Mouse (Mus musculus): Measurements from ENCODE around the gene Nbeal1.
"Not testable (repeated sequence)": the region's sequence is repeated elsewhere in the genome, so short reads cannot be mapped to it uniquely, and the experiment has no call there.

Gene Nbeal1

GRCm38 (mm10) chr1:60179932-60180783 lies at the start of gene Nbeal1:
TSS of gene Nbeal1 (plus strand) at chr1:60180599.
- peak; percentile 99 for DNase-seq

- DNase-seq, result no peak
These were observed 43.1 kb upstream of the Nbeal1 start for GRCm38 (mm10) chr1:60137346-60137745.

DNA sequence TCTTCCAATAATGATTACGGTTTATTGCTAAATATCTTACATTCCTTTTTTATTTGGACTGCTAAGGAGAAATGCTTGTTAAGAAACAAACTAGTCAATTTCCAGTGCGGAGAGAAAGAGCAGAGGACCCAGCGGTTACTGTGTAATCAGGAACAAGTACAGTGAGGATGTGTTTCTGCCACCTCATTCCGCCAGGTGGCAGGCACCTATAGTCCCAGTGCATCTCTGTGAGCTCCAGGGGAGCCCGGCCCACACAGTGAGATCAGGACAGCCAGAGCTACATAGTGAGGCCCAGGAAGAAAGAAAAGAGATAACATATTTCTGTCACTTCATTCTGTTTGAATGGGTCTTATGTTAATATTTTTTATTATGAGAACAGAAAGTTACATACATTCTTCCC lies 27.7 kb upstream of the Nbeal1 start:
- no peak for DNase-seq

DNA sequence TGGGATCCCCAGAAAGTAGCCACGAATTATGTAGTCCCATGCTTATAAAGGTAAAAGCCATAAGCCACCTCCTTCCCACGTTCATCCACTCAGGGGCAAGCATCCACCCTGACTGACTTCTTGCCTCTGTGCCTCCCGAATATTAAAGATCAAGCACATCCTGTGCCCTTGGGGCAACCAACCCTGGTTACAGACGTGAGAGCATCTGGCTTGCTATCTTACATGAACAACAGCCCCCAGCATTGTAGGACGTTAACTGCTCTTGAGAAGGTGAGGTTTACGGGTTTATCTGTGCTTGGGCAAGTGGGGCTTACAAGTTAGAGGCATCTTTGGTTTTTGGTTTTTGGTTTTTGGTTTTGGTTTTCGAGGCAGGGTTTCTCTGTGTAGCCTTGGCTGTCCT lies 23.7 kb upstream of the Nbeal1 start:
- no peak for DNase-seq

GRCm38 (mm10) chr1:60158411-60158810 lies 22.0 kb upstream of the Nbeal1 start:
- peak; percentile 13 to 55 for DNase-seq

DNA sequence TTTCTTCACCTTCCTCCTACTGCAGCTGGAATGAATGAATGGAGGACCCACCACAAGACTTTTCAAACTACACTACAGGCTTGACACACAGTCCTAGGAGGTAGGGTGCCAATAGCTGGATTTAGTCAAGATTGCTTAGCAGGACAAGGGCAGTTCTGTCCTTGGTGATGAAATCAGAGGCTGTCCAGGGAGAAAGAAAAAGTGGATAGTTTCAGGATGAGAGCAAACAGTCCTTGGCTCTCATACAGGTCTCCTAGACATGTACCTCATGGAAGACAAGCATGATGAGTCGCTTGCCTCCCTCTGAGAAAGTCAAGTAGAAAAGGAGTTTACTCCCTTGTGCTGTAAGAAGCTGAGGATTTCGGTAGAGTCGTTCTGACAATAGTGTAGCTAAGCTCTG lies 16.7 kb upstream of the Nbeal1 start:
- no peak for DNase-seq

- no peak for DNase-seq
These were observed 10.8 kb upstream of the Nbeal1 start for GRCm38 (mm10) chr1:60169626-60170025.

GRCm38 (mm10) chr1:60170251-60170650 lies 10.1 kb upstream of the Nbeal1 start:
- no peak for DNase-seq

DNA sequence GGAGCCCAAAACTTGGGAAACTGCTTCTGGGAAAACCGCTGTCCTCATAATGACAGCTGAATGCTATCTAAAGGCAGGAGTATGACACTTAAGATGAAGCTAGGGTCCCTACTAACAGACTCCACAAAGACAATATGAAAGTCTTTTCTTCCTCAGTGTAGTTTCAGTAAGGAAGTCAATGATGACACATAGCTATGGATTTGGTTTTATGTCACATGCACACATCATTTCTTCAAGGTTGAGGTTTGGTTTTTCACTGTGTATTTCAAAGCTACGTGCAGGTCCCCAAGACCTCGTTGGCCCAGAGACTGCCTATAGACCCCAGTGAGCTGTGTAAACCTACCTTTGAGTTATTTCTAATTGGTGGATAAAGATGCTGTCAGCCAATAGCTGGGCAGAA lies 7.3 kb upstream of the Nbeal1 start:
- DNase-seq, result no peak

- DNase-seq, result not testable (repeated sequence)
These were observed 2.6 kb upstream of the Nbeal1 start for GRCm38 (mm10) chr1:60177814-60178213.

- DNase-seq, result no peak
These were observed 1.0 kb upstream of the Nbeal1 start for GRCm38 (mm10) chr1:60179376-60179775.

DNA sequence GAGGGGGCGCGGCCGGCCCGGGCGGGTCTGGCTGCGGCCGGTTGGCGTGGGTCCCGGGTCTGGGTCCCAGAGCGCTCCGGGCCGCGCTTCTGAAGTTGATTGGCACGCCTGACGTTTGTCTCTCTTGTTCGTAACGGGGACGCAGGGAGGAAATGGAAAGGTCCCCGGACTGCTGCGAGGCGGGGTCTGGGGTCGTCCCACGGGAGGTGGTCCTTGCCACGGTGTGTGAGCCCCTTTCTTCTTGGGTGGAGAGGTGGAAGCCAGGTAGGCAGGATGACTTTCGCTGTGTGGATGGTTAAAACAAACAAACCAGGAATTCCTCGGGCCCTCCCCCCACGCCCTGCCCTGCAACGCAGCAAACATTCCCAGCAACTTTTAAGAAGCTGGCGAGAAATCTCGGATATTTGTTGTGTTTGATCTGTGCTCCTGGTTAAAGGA lies 404 bp downstream of the Nbeal1 start:
- no peak for DNase-seq

DNA sequence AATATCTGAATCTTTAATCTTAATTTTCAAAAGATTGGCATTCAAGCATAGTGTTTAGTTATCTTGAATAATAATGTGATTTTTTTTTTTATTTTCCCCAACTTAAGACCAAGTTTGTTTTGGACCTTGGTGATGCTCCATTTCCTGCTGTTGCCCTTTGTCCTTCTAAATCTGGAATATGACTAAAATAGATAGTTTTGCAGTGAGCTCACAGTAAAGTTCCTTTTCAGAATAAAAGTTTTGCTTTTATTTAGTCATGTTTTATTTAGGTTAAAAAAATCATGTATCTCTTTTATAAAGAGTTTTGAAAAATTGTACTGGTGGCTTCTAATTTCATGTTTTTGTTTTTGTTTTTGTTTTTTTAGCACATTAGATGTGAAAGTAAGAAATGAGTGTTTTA lies 8.1 kb downstream of the Nbeal1 start:
- no peak for DNase-seq

DNA sequence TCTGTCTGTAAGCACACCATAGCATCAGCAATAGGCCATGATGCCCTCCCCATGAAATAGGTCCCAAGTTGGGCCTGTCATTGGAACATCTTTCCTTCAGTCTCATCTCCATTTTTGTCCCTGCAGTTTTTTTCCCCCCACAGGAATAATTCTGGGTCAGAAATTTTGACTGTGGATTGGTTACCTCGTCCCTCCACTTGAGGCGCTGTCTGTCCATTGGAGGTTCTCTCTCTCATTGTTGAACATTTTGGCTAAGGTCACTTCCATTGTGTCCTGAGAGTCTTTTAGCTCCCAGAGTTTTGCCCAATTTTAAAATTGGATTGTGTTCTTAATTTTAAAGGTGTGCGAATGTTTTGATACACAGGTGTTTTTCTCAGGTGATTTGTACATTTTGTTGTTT lies 16.4 kb downstream of the Nbeal1 start:
- no peak for DNase-seq

GRCm38 (mm10) chr1:60199006-60199405 lies 18.6 kb downstream of the Nbeal1 start:
- DNase-seq, result no peak

- no peak for DNase-seq
These were observed 55.9 kb downstream of the Nbeal1 start for GRCm38 (mm10) chr1:60236261-60236660.

DNA sequence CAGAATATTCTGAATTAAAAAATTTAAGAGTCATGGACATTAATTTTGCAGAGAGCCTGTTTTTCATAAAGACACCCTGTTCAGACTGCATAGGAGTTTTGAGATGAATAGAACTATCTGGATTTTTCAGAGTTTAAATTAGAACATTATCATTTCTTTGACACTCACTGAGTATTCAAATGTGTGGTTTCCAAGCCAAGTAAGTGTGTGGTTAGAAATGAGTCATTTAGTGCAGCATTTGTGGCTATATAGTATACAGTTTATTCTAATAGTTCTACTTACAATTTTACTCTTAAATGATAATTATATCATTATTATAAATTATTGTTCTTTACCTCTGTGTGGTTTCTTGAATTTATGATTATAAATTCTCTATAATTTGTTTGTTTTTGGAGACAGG lies 60.0 kb downstream of the Nbeal1 start:
- DNase-seq, result no peak

DNA sequence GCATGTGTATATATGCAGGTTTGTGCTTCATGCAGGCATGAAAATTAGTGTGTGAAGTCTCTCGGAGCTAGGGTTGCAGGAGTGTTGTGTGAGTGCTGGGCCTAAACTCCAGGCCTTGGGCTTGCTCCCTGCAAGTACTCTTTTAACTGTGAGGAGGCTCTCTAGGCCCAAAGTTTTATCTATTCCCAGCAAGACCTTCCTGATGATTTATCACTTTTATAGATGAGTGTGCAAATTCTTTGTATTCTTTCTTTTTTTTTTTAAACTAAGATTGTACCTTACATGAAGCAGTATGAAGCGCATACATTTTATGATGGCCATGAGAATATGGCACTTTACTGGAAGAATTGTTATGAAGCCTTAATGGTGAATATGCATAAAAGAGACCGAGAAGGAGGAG lies 87.7 kb downstream of the Nbeal1 start:
- DNase-seq, result no peak

DNA sequence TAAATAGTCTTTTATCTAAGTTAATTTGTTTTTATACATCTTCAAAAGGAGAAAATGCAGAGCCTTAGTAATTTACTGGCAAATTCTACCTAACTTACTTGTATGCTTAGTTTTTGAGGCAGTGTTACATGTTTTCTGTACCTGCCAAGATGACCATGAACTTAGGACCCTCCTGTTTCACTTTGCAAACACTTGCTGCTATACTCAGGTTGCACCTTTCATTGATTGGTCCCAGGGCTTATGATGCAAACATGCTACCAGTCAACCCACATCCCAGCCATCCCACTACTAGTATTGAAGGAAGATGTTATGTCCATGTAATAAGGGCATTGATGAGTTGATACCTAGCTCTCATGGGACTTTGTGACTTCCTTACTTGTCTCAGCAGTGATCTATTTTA lies 88.9 kb downstream of the Nbeal1 start:
- no peak for DNase-seq

DNA sequence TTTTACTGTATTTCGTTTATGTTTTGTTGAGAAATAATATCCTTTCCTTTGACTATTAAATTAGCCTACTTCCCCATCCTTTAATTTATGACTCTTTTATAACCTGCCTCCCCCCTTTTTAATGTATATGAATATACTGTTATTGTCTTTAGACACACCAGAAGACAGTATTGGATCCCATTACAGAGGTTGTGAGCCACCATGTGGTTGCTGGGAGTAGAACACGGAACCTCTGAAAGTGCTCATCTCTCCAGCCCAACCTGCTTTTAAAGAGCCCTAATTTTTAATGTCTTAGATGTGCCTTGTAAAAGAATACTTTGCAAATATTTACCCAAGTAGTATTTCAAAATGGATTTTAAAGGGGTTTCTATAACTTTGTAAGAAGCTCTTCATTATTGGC lies 92.1 kb downstream of the Nbeal1 start:
- DNase-seq, result peak in 1 of 2 experiments; percentile 10

DNA sequence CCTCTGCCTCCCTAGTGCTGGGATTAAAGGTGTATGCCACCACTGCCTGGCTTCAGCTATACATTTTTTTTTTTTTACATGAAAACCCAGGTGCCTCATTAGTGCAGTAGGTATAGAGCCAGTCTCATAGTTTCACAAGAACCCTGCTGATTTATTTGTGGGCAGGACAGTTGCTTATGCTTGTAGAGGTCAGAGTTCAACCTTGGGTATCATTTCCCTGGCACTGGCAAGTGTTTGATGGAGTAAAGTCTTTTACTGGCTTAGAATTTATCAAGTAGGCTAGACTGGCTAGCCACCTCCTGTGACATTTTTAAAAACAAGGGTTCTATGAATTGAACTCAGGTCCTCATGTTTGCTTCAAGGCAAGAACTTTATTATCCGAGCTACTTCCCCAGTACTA lies 113.5 kb downstream of the Nbeal1 start:
- no peak for DNase-seq

DNA sequence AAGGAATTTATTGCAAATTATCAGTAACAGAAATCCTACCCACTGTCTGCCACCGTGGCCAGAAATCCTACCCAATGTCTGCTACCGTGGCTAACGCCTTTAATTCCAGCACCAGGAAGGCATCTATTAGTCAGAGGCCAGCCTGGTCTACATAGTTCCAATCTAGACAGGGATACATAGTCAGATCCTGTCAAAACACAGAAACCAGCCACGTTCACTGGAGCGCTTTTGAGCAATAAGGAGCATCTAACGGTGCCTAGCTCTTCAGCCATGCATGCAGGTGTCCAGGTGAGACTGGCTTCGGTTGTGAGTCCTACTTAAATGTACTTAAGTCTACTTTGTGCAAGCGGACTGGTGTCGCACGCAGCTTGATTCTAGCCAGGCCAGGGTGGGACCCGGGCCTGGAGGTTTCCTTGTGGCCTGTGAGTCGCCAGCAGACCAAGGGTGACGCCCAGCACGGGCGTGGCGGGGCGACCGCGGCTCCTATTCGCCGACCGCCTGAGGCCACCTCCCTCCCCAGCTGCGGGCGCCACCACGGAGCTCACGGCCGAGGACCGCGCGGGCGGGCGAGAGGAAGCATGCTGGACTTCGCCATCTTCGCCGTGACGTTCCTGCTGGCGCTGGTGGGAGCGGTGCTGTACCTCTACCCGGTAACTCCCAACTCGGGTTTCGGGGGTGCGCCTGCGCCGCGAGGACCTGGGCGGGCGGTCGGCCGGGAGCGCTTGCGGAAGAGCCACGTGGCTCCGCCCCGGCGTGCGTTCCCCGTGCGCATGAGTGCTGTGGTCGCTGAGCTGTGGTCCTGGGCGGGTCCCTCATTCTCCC lies 162.6 kb downstream of the Nbeal1 start, which contains the start of gene Cyp20a1:
Cyp20a1 (plus strand) TSS at position 516 of the 822 bp plus-strand sequence.
- peak; percentile 77 to 84 for DNase-seq

DNA sequence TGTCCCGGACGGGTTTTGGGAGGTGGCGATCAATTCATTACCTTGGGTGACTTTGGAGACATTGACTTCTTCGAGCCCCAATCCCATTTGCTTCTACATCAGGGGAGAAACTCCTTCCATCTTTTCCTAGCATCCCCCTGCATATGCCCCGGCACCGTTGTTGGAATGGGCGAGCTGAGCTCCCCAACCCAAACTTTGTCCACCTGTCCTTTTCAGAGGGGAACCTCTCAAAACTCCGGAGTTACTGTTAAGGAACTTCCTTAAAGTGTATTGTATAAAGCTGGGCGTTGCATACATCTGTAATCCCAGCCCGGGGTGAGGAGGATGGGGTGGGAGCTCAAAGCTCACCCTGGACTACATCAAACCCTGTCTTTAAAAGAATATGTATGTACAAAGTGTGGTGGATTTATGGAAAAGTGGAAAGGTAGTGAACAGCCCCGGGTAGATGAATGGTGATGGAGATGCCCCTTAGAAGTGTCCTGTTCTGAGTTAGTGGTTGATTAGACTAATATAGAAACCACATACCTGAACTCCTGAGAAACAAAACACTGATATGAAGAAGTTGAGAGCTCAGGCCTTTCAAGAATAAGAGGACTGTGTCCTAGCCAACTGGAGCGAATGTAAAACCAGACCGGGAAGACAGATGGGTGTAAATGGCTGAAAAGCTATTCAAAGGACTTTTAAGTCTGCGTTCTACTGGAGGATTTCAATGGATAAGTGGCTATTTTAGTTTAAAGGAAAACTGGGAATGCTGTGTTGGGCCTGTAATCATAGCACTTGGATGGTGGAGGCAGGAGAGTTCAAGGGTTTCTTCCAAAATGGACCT lies 163.4 kb downstream of the Nbeal1 start:
- no peak for DNase-seq
